Mouse (Mus musculus) neural tube, embryonic 13.5 days (tissue): Measurements from ENCODE around the gene Ccr10. TPM values are rescaled to one million over a fixed set of nuclear protein-coding genes. Genes with fewer than 3 reads are reported as not detected.
A peak's percentile ranks its signal among the peaks of the same experiment; 100 is the strongest.

Experiments used
- ATAC-seq: fragments of 200-750 bp; cut with Nextera tagmentation; 2 replicates; pipeline ENCODE4 v1.8.0; 2017; ENCODE audit warnings: low read depth, mild to moderate bottlenecking, moderate TSS enrichment, moderate library complexity
- H3K27ac ChIP-seq: fragments of 300-500 bp; sonication (generic); replicated peaks from 2 replicates; pipeline ENCODE4 v1.5.1; 2015; ENCODE audit warnings: moderate library complexity, mild to moderate bottlenecking, inconsistent platforms
- H3K27me3 ChIP-seq: fragments of 300-500 bp; sonication (generic); 2 replicates; pipeline ENCODE4 v1.6.1; 2015; ENCODE audit warnings: mild to moderate bottlenecking, inconsistent platforms
- H3K36me3 ChIP-seq: fragments of 300-500 bp; sonication (generic); 2 replicates; pipeline ENCODE4 v1.6.1; 2015; ENCODE audit warnings: mild to moderate bottlenecking, inconsistent platforms
- H3K4me1 ChIP-seq: fragments of 300-500 bp; sonication (generic); replicated peaks from 2 replicates; pipeline ENCODE4 v1.6.1; 2015; ENCODE audit warnings: inconsistent platforms
- H3K4me2 ChIP-seq: fragments of 300-500 bp; sonication (generic); 2 replicates; pipeline ENCODE4 v1.6.1; 2015; ENCODE audit warnings: inconsistent platforms, mild to moderate bottlenecking, moderate library complexity
- H3K4me3 ChIP-seq: fragments of 300-500 bp; sonication (generic); 2 replicates; pipeline ENCODE4 v1.5.1; 2015; ENCODE audit warnings: mild to moderate bottlenecking, inconsistent platforms
- H3K9ac ChIP-seq: fragments of 300-500 bp; sonication (generic); 2 replicates; pipeline ENCODE4 v1.6.1; 2015; ENCODE audit warnings: moderate library complexity, mild to moderate bottlenecking, inconsistent platforms
- H3K9me3 ChIP-seq: fragments of 300-500 bp; sonication (generic); 2 replicates; pipeline ENCODE4 v1.6.1; 2016; ENCODE audit warnings: inconsistent platforms
- WGBS: fragments of 180-500 bp; shearing (Covaris S2); methylation state at CpG from one replicate; pipeline ENCODE4 v1.1.7; 2015; 5-methylcytosine and 5-hydroxymethylcytosine counted together
- polyA plus RNA-seq: library from polyadenylated mRNA; unstranded; fragments of >200 nt; fragmentation: Nextera tagmentation; extraction: Ambion mirVana; gene quantifications from 2 replicates; pipeline ENCODE4 v1.2.1, GENCODE M21; 2015

The Ccr10 gene
- polyA plus RNA-seq, 1 experiment from 2014 or later, result 0.91 TPM

- no peak overlapping the region for H3K27ac ChIP-seq
- no peak for ATAC-seq
- H3K9me3 ChIP-seq, result no peaks in the 10 kb centered on the region
- WGBS, result 90% methylated on average over 10 of the region's 10 CpGs
- H3K9ac ChIP-seq, result no peak overlapping the region
- H3K36me3 ChIP-seq, result no peaks in the 10 kb centered on the region
- H3K4me1 ChIP-seq, result peaks cover 28% of the 10 kb centered on the region
- no peak overlapping the region for H3K4me2 ChIP-seq
- 0 out of 2 replicates have a peak, but pooled peaks cover 3% of the 10 kb centered on the region for H3K27me3 ChIP-seq
- no peak overlapping the region for H3K4me3 ChIP-seq
Observed at GRCm38 (mm10) chr11:101142215-101142967, 32.9 kb downstream of the Ccr10 start.

- Histone ChIP-seq H3K4me2 (no peak overlapping the region), H3K27me3 (0 out of 2 replicates have a peak, but pooled peaks cover 3% of the 10 kb centered on the region), H3K4me1 (peaks cover 19% of the 10 kb centered on the region), H3K9ac (no peak overlapping the region), H3K4me3 (no peak overlapping the region), H3K36me3 (no peaks in the 10 kb centered on the region), H3K27ac (no peak overlapping the region), H3K9me3 (no peaks in the 10 kb centered on the region)
- 90% methylated on average over 8 of the region's 8 CpGs for WGBS
- ATAC-seq, result no peak
Observed at GRCm38 (mm10) chr11:101141088-101141487, 34.2 kb downstream of the Ccr10 start.

GRCm38 (mm10) chr11:101140164-101140819 lies 35.0 kb downstream of the Ccr10 start:
- 46% methylated on average over 27 of the region's 27 CpGs for WGBS
- Histone ChIP-seq H3K4me3 (peak overlapping the region; percentile 28), H3K4me1 (peaks cover 18% of the 10 kb centered on the region), H3K27me3 (0 out of 2 replicates have a peak, but pooled peaks cover 3% of the 10 kb centered on the region), H3K27ac (peak overlapping the region; percentile 34), H3K36me3 (no peaks in the 10 kb centered on the region), H3K9me3 (no peaks in the 10 kb centered on the region), H3K4me2 (peak overlapping the region; percentile 53), H3K9ac (peak overlapping the region; percentile 59)
- 0 out of 2 replicates have a peak, but pooled peaks have one; percentile 13 for ATAC-seq

- H3K27ac ChIP-seq, result peak overlapping the region; percentile 71
- WGBS, result 18% methylated on average over 15 of the region's 15 CpGs
- peaks cover 8% of the 10 kb centered on the region; the same call in 1 of the 2 replicates for H3K27me3 ChIP-seq
- H3K4me2 ChIP-seq, result peak overlapping the region; percentile 42
- H3K36me3 ChIP-seq, result no peaks in the 10 kb centered on the region
- H3K4me3 ChIP-seq, result peak overlapping the region; percentile 7; the same call in 1 of the 2 replicates
- 0 out of 2 replicates have a peak overlapping the region, but pooled peaks have one; percentile 17 for H3K9ac ChIP-seq
- H3K9me3 ChIP-seq, result no peaks in the 10 kb centered on the region
- peak; percentile 59 for ATAC-seq
- H3K4me1 ChIP-seq, result peaks cover 13% of the 10 kb centered on the region
Observed at GRCm38 (mm10) chr11:101138536-101139181, 36.6 kb downstream of the Ccr10 start.

GRCm38 (mm10) chr11:101137000-101137399 lies 38.2 kb downstream of the Ccr10 start:
- no peak for ATAC-seq
- 72% methylated on average over 7 of the region's 7 CpGs for WGBS
- H3K9me3 ChIP-seq, result no peaks in the 10 kb centered on the region

GRCm38 (mm10) chr11:101134217-101134865 lies 40.9 kb downstream of the Ccr10 start:
- Histone ChIP-seq H3K9me3 (no peaks in the 10 kb centered on the region), H3K27me3 (peaks cover 4% of the 10 kb centered on the region; the same call in 1 of the 2 replicates), H3K4me1 (peaks cover 7% of the 10 kb centered on the region; the same call in 1 of the 2 replicates), H3K9ac (no peak overlapping the region), H3K36me3 (no peaks in the 10 kb centered on the region), H3K27ac (no peak overlapping the region), H3K4me2 (no peak overlapping the region), H3K4me3 (no peak overlapping the region)
- ATAC-seq, result no peak
- 86% methylated on average over 13 of the region's 13 CpGs for WGBS

More at GRCm38 (mm10) chr11:101137000-101137399, 38.2 kb downstream of the Ccr10 start:
- H3K9ac ChIP-seq, result no peak overlapping the region
- peaks cover 10% of the 10 kb centered on the region; the same call in 1 of the 2 replicates for H3K4me1 ChIP-seq
- peaks cover 8% of the 10 kb centered on the region; the same call in 1 of the 2 replicates for H3K27me3 ChIP-seq
- H3K4me2 ChIP-seq, result no peak overlapping the region
- no peak overlapping the region for H3K4me3 ChIP-seq
- H3K36me3 ChIP-seq, result no peaks in the 10 kb centered on the region
- no peak overlapping the region for H3K27ac ChIP-seq

- Histone ChIP-seq H3K9me3 (no peaks in the 10 kb centered on the region), H3K4me1 (no peaks in the 10 kb centered on the region), H3K9ac (no peak overlapping the region), H3K36me3 (no peaks in the 10 kb centered on the region), H3K27ac (no peak overlapping the region), H3K4me3 (no peak overlapping the region), H3K27me3 (peaks cover 4% of the 10 kb centered on the region; the same call in 1 of the 2 replicates), H3K4me2 (no peak overlapping the region)
- 76% methylated on average over 12 of the region's 12 CpGs for WGBS
- no peak for ATAC-seq
Observed at GRCm38 (mm10) chr11:101133037-101133436, 42.2 kb downstream of the Ccr10 start.

GRCm38 (mm10) chr11:101131701-101132100 lies 43.5 kb downstream of the Ccr10 start:
- no peak overlapping the region for H3K4me3 ChIP-seq
- H3K9ac ChIP-seq, result no peak overlapping the region
- peaks cover 8% of the 10 kb centered on the region for H3K36me3 ChIP-seq
- peaks cover 4% of the 10 kb centered on the region; the same call in 1 of the 2 replicates for H3K27me3 ChIP-seq
- H3K4me1 ChIP-seq, result no peaks in the 10 kb centered on the region
- H3K4me2 ChIP-seq, result no peak overlapping the region
- 89% methylated on average over 6 of the region's 6 CpGs for WGBS
- H3K27ac ChIP-seq, result no peak overlapping the region
- no peaks in the 10 kb centered on the region for H3K9me3 ChIP-seq
- no peak for ATAC-seq

- Histone ChIP-seq H3K27me3 (peaks cover 4% of the 10 kb centered on the region; the same call in 1 of the 2 replicates), H3K9ac (no peak overlapping the region), H3K27ac (no peak overlapping the region), H3K4me3 (no peak overlapping the region), H3K4me1 (no peaks in the 10 kb centered on the region), H3K4me2 (no peak overlapping the region), H3K36me3 (peaks cover 13% of the 10 kb centered on the region), H3K9me3 (no peaks in the 10 kb centered on the region)
- 94% methylated on average over 2 of the region's 2 CpGs for WGBS
- no peak for ATAC-seq
Observed at GRCm38 (mm10) chr11:101131187-101131586, 44.1 kb downstream of the Ccr10 start.

GRCm38 (mm10) chr11:101130056-101130756 lies 45.0 kb downstream of the Ccr10 start:
- Histone ChIP-seq H3K4me1 (no peaks in the 10 kb centered on the region), H3K4me3 (no peak overlapping the region), H3K9me3 (no peaks in the 10 kb centered on the region), H3K27me3 (peaks cover 4% of the 10 kb centered on the region; the same call in 1 of the 2 replicates), H3K27ac (no peak overlapping the region), H3K36me3 (peaks cover 22% of the 10 kb centered on the region), H3K9ac (no peak overlapping the region), H3K4me2 (no peak overlapping the region)
- WGBS, result 46% methylated on average over 18 of the region's 18 CpGs
- ATAC-seq, result no peak

- Histone ChIP-seq H3K9ac (no peak overlapping the region), H3K36me3 (peaks cover 27% of the 10 kb centered on the region), H3K4me2 (no peak overlapping the region), H3K9me3 (no peaks in the 10 kb centered on the region), H3K27ac (no peak overlapping the region), H3K27me3 (no peaks in the 10 kb centered on the region), H3K4me3 (no peak overlapping the region), H3K4me1 (no peaks in the 10 kb centered on the region)
- no peak for ATAC-seq
- 81% methylated on average over 11 of the region's 11 CpGs for WGBS
Observed at GRCm38 (mm10) chr11:101128996-101129577, 46.2 kb downstream of the Ccr10 start.
